Mouse (Mus musculus) megakaryocyte, embryonic 14.5 days (primary cell): ENCODE results near the gene Wbp1l. TPM values are rescaled to one million over a fixed set of nuclear protein-coding genes. Genes with fewer than 3 reads are reported as not detected.

Source experiments
- H3K27me3 ChIP-seq: replicated peaks from 2 replicates; pipeline ENCODE3; 2012; ENCODE audit warnings: inconsistent platforms
- H3K36me3 ChIP-seq: replicated peaks from 2 replicates; pipeline ENCODE3; 2012; ENCODE audit warnings: low read length, inconsistent platforms, mixed read lengths
- H3K4me1 ChIP-seq: 2 replicates; pipeline ENCODE4 v1.6.1; 2012; ENCODE audit warnings: inconsistent platforms
- H3K4me3 ChIP-seq: replicated peaks from 2 replicates; pipeline ENCODE3; 2012; ENCODE audit warnings: moderate library complexity, mild to moderate bottlenecking, inconsistent platforms
- H3K9me3 ChIP-seq: 2 replicates; pipeline ENCODE4 v1.6.1; 2012; ENCODE audit warnings: inconsistent platforms
- FLI1 ChIP-seq: IDR thresholded peaks from 2 replicates; pipeline ENCODE4 v1.6.1; 2012; ENCODE audit warnings: low read length, inconsistent platforms, mixed read lengths
- GATA1 ChIP-seq: IDR thresholded peaks from 3 replicates; pipeline ENCODE4 v1.6.1; 2012; ENCODE audit warnings: mixed read lengths, low read length, inconsistent platforms, borderline replicate concordance
- polyA plus RNA-seq: library from polyadenylated mRNA; stranded (reverse); fragments of >175 nt; gene quantifications from 2 replicates; pipeline ENCODE4 v1.2.3, GENCODE M21; 2012; ENCODE audit warnings: low replicate concordance; ENCODE audit not compliant: insufficient read depth

Gene Wbp1l
- polyA plus RNA-seq, 1 experiment = 43.5 TPM

DNA sequence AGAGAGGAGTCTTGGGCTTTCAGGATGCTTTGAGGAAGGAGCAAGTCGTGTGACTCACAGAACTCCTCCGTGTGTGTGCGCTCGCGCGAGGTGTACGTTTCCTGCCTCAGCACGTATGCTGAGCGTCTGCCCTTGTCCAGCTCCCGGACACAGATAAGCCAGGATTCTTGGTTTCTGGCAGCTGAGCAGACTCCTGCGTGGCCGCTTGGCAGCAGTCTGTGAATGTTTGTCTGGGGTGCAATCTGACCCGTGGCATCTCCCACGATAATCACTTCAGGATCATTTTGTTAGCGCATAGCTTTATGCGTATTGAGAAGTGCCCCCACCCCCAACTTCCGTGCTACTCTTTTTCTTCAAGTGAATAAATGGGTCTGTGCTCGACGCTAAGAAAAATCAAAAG, 20.1 kb downstream of the Wbp1l start:
- H3K36me3 ChIP-seq = peaks cover 96% of the 10 kb centered on the region

DNA sequence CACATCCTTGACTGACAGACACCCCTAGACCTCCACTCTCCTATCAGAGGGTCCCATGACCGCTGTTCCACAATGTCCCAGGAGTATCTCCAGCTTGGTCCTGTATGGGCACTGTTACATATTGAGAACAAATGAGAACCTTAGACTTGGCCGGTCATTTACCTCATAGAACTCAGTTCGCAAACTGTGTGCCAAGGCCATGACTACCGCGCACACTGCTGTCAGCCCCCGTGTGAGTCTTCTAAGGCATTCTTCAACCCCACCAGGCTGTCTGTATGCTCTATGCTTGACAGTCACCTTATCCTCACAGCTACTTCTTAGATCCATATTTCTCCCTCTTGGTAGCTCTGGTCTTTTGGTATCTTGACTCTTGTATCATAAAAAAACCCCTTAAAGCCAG, 20.6 kb downstream of the Wbp1l start:
- Histone ChIP-seq H3K27me3 (no peaks in the 10 kb centered on the region), H3K4me3 (no peak overlapping the region), H3K36me3 (peaks cover 96% of the 10 kb centered on the region), H3K9me3 (no peaks in the 10 kb centered on the region), H3K4me1 (peaks cover 93% of the 10 kb centered on the region)
- TF ChIP-seq FLI1 = no peak
- no peak for TF ChIP-seq GATA1

More for the DNA sequence above, 20.1 kb downstream of the Wbp1l start:
- Histone ChIP-seq H3K27me3 (no peaks in the 10 kb centered on the region), H3K4me1 (peaks cover 93% of the 10 kb centered on the region), H3K9me3 (no peaks in the 10 kb centered on the region), H3K4me3 (no peak overlapping the region)
- TF ChIP-seq FLI1 = no peak
- no peak for TF ChIP-seq GATA1

- TF ChIP-seq FLI1 = no peak
- no peak for TF ChIP-seq GATA1
- Histone ChIP-seq H3K4me1 (peaks cover 97% of the 10 kb centered on the region), H3K4me3 (no peak overlapping the region), H3K36me3 (peaks cover 96% of the 10 kb centered on the region), H3K9me3 (no peaks in the 10 kb centered on the region), H3K27me3 (no peaks in the 10 kb centered on the region)
Observed at GRCm38 (mm10) chr19:46620016-46620808, 21.3 kb downstream of the Wbp1l start.

DNA sequence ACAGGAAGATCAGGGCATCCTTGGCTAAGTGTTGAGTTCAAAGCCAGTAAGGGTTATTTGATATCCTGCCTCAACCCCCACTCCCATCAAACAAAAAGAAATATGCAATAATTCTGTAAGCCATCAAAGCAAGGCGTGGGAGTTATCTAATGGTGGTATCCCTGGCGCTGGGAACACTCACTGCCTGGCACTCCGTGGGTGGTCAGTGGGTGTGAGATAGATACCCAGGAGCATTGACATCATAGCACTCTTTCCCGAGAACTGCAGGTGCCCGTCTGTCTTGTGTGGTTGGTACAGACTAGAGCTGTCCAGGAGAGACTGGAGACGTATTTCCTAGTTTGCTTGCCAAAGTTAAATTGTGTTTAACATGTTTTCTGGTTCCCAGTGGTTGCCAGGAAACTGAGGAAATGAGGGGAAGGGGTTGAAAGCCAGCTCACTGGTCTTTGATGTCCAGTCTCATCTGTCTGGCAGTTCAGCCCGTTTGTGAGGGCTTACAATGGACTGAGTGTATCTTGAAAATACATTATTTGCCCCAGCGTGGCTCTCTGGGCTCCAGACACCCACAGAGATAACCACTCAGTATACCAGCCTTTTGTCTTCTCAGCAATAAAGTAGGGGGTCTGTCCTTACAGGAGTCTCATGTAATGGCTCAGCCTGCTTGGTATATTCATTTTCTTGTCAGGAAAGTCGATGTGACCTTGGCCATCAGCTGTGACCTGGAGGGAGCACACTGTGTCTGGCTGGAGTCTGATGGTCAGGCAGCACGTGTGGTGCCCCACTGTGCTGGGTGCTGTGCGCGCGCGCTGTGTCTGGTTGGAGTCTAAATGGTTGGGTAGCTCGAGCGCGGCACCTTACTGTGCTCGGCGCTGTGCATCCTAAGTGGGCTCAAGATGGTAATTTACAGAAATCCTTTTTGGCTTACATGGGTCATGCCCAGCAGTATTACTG, 22.6 kb downstream of the Wbp1l start:
- peaks cover 90% of the 10 kb centered on the region for H3K4me1 ChIP-seq
- H3K4me3 ChIP-seq = no peak overlapping the region
- no peaks in the 10 kb centered on the region for H3K27me3 ChIP-seq
- no peaks in the 10 kb centered on the region for H3K9me3 ChIP-seq
- peaks cover 94% of the 10 kb centered on the region for H3K36me3 ChIP-seq
- TF ChIP-seq GATA1 = no peak
- TF ChIP-seq FLI1 = no peak

- Histone ChIP-seq H3K4me1 (peaks cover 78% of the 10 kb centered on the region), H3K4me3 (no peak overlapping the region), H3K9me3 (no peaks in the 10 kb centered on the region), H3K36me3 (peaks cover 91% of the 10 kb centered on the region), H3K27me3 (no peaks in the 10 kb centered on the region)
- TF ChIP-seq GATA1 (no peak), FLI1 (no peak)
Observed at GRCm38 (mm10) chr19:46622659-46623193, 23.8 kb downstream of the Wbp1l start.

GRCm38 (mm10) chr19:46623194-46623667, 24.3 kb downstream of the Wbp1l start:
- TF ChIP-seq GATA1 (no peak), FLI1 (no peak)
- Histone ChIP-seq H3K9me3 (peaks cover under 1% of the 10 kb centered on the region), H3K36me3 (peaks cover 91% of the 10 kb centered on the region), H3K4me3 (no peak overlapping the region), H3K27me3 (no peaks in the 10 kb centered on the region), H3K4me1 (peaks cover 72% of the 10 kb centered on the region)

GRCm38 (mm10) chr19:46623790-46624772, 25.2 kb downstream of the Wbp1l start:
- no peak overlapping the region for H3K4me3 ChIP-seq
- TF ChIP-seq GATA1 = no peak
- TF ChIP-seq FLI1 = no peak
- no peaks in the 10 kb centered on the region for H3K27me3 ChIP-seq
- H3K36me3 ChIP-seq = peaks cover 89% of the 10 kb centered on the region
- H3K9me3 ChIP-seq = peaks cover 6% of the 10 kb centered on the region
- H3K4me1 ChIP-seq = peaks cover 71% of the 10 kb centered on the region

DNA sequence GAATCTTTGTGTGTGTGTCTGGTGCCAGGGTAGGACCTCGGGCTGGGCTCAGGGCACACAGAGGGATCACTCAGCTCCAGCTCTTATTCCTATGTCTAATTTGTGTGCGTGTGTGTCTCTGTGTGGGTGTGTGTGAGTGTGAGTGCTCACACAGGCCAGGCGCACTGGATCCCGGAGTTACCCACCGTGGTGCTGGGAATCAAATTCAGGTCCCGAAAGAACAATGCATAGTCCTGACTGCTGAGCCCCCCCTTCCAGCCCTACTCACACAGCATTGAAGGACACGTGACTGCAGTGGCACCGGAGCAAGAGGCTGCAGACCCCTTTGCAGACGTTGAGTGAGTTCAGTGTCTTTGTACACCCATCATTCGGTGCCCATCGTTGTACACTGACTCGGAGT, 26.1 kb downstream of the Wbp1l start:
- TF ChIP-seq GATA1 (no peak), FLI1 (no peak)
- peaks cover 86% of the 10 kb centered on the region for H3K36me3 ChIP-seq
- H3K4me1 ChIP-seq = peaks cover 71% of the 10 kb centered on the region
- H3K9me3 ChIP-seq = peaks cover 6% of the 10 kb centered on the region
- no peak overlapping the region for H3K4me3 ChIP-seq
- H3K27me3 ChIP-seq = no peaks in the 10 kb centered on the region

- no peak overlapping the region for H3K4me3 ChIP-seq
- peaks cover 86% of the 10 kb centered on the region for H3K36me3 ChIP-seq
- peaks cover 67% of the 10 kb centered on the region for H3K4me1 ChIP-seq
- peaks cover 6% of the 10 kb centered on the region for H3K9me3 ChIP-seq
- TF ChIP-seq FLI1 (no peak), GATA1 (no peak)
- no peaks in the 10 kb centered on the region for H3K27me3 ChIP-seq
Observed at GRCm38 (mm10) chr19:46625519-46625918, 26.6 kb downstream of the Wbp1l start.
